Mouse (Mus musculus) forebrain, postnatal 0 days (tissue): Measurements from ENCODE around the gene Slc35f2. TPM values are rescaled to one million over a fixed set of nuclear protein-coding genes. Genes with fewer than 3 reads are reported as not detected.

Experiments used
- ATAC-seq: fragments of 200-750 bp; cut with Nextera tagmentation; 2 replicates; pipeline ENCODE4 v1.8.0; 2017; ENCODE audit warnings: mild to moderate bottlenecking, moderate library complexity
- DNase-seq: peaks from one replicate; pipeline ENCODE4 v3.0.0-alpha.2; 2015
- H3K27ac ChIP-seq: fragments of 300-500 bp; sonication (generic); 2 replicates; pipeline ENCODE4 v1.5.1; 2014; ENCODE audit warnings: low read depth, mild to moderate bottlenecking, antibody characterized with exemption, low read length, moderate library complexity, mixed read lengths
- H3K27me3 ChIP-seq: fragments of 300-500 bp; sonication (generic); 2 replicates; pipeline ENCODE4 v1.6.1; 2014; ENCODE audit warnings: mild to moderate bottlenecking, low read length, mixed read lengths; ENCODE audit not compliant: insufficient read depth
- H3K36me3 ChIP-seq: fragments of 300-500 bp; sonication (generic); 2 replicates; pipeline ENCODE4 v1.6.1; 2014; ENCODE audit warnings: mild to moderate bottlenecking, moderate library complexity; ENCODE audit not compliant: insufficient read depth
- H3K4me1 ChIP-seq: fragments of 300-500 bp; sonication (generic); 2 replicates; pipeline ENCODE4 v1.6.1; 2014; ENCODE audit warnings: antibody characterized with exemption; ENCODE audit not compliant: insufficient read depth
- H3K4me2 ChIP-seq: fragments of 300-500 bp; sonication (generic); 2 replicates; pipeline ENCODE4 v1.6.1; 2014; ENCODE audit warnings: low read depth, mild to moderate bottlenecking, moderate library complexity
- H3K4me3 ChIP-seq: fragments of 300-500 bp; sonication (generic); 2 replicates; pipeline ENCODE4 v1.5.1; 2014; ENCODE audit warnings: low read depth, low read length, mixed read lengths
- H3K9ac ChIP-seq: fragments of 300-500 bp; sonication (generic); 2 replicates; pipeline ENCODE4 v1.6.1; 2014; ENCODE audit warnings: mild to moderate bottlenecking
- H3K9me3 ChIP-seq: fragments of 300-500 bp; sonication (generic); 2 replicates; pipeline ENCODE4 v1.6.1; 2016; ENCODE audit warnings: low read length
- CTCF ChIP-seq: sonication (generic); IDR thresholded peaks from 2 replicates; pipeline ENCODE4 v1.5.1; 2016; ENCODE audit warnings: antibody characterized with exemption, control low read depth, low read depth
- WGBS: fragments of 180-500 bp; shearing (Covaris S2); extraction: QIAGEN DNeasy Blood & Tissue Kit; methylation state at CpG from one replicate; pipeline ENCODE4 v1.1.7; 2014; 5-methylcytosine and 5-hydroxymethylcytosine counted together
- polyA plus RNA-seq: library from polyadenylated mRNA; unstranded; fragments of >200 nt; fragmentation: Nextera tagmentation; extraction: Ambion mirVana; gene quantifications from 2 replicates; pipeline ENCODE4 v1.2.1, GENCODE M21; 2015
- total RNA-seq: library from RNA; depleted of rRNA; stranded (reverse); fragments of >200 nt; gene quantifications from 2 replicates; pipeline ENCODE4 v1.2.3, GENCODE M21; 2014

Slc35f2 gene
- total and polyA plus RNA-seq, 2 experiments from 2014 or later = 19.2 to 19.3 TPM

DNA sequence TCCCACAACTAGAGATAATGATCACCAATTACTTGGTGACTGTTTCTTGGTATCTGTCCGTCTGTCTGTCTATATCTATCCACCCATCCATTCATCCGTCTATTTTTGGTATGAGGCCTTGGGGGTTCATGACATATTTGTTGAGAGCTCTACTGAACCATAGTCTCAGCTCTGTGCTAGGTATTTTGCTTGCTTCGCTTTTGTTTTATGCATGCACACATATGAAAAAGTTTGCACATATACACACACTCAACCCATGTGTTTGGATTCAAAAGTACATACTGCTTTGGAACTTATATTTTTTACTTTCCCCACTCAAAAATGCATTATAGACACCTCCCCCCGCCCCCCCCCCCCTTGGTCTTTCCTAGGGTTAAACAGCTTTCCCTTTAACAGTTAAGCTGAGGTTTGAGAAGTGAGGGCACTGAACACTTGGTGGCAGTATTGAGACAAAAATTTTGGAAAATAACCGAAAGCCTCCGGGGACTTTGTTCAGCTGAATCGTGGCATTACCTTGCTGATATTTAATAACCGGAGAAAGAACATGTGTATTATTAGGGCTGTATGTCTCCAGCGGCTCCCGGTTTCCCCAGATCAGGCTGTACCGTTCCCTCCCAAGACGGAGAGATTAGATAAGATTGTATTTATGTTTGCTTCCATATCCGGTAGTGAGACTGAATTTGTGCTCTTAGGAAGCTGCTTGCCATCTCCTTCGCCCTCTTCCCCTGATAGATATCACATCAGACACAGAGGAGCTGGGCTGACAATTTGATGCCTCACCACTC, 57.9 kb downstream of the Slc35f2 start:
- DNase-seq (peak; percentile 90), ATAC-seq (peak; percentile 87)
- Histone ChIP-seq H3K27ac (peak overlapping the region; percentile 90), H3K4me3 (peak overlapping the region; percentile 39), H3K9ac (peak overlapping the region; percentile 72), H3K9me3 (no peaks in the 10 kb centered on the region), H3K36me3 (no peaks in the 10 kb centered on the region), H3K4me2 (peak overlapping the region; percentile 52), H3K27me3 (no peaks in the 10 kb centered on the region), H3K4me1 (0 out of 2 replicates have a peak, but pooled peaks cover 3% of the 10 kb centered on the region)
- WGBS = 19% methylated on average over 14 of the region's 14 CpGs
- TF ChIP-seq CTCF = peak; percentile 64

DNA sequence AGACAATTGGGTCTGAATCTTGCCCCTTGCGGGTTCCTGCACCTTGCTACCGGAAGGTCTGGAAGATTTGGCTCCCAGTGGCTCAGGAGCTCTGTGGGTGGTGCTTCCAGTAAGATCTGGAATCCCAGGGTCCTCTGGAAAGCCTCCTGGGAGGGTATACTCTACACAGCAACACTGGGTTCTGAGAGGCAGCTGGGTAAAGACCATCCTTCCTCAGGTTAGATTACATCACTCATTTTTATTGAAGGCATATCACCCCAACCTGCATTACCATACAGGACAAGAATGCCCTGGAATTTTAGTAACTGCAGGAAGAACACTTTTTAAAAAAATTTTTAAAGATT, 58.5 kb downstream of the Slc35f2 start:
- no peaks in the 10 kb centered on the region for H3K27me3 ChIP-seq
- DNase-seq (no peak), ATAC-seq (peak; percentile 87)
- H3K27ac ChIP-seq = peak overlapping the region; percentile 90
- peak overlapping the region; percentile 52 for H3K4me2 ChIP-seq
- H3K4me3 ChIP-seq = peak overlapping the region; percentile 39
- no peak for TF ChIP-seq CTCF
- 14% methylated on average over 2 of the region's 2 CpGs for WGBS
- no peaks in the 10 kb centered on the region for H3K9me3 ChIP-seq
- peak overlapping the region; percentile 72 for H3K9ac ChIP-seq
- 0 out of 2 replicates have a peak, but pooled peaks cover 3% of the 10 kb centered on the region for H3K4me1 ChIP-seq
- no peaks in the 10 kb centered on the region for H3K36me3 ChIP-seq

DNA sequence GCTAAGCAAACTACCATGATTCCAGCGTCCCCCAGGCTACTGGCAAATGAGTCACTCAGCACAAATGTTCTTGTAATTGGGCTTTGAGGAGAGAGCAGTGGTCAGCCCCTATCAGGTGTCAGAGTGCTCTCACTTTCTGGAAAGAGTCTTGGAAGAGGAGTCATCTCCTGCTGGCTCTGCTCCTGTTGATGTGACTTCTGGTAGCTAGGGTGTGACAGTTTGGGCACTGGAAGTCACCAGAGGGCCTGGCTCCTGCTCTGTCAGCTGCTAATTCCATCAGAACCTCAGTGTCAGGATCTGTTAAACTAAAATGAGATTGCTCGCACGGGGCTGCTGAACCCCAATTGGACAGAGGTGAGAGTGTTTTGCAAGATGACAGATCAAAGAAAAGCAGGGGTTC, 63.7 kb downstream of the Slc35f2 start:
- H3K36me3 ChIP-seq = no peaks in the 10 kb centered on the region
- H3K27me3 ChIP-seq = no peaks in the 10 kb centered on the region
- TF ChIP-seq CTCF = no peak
- WGBS = 73% methylated on average over 3 of the region's 3 CpGs
- H3K4me3 ChIP-seq = no peak overlapping the region
- H3K4me2 ChIP-seq = no peak overlapping the region
- no peak for DNase-seq
- no peaks in the 10 kb centered on the region for H3K4me1 ChIP-seq
- no peak overlapping the region for H3K27ac ChIP-seq
- no peak overlapping the region for H3K9ac ChIP-seq
- ATAC-seq = no peak
- H3K9me3 ChIP-seq = no peaks in the 10 kb centered on the region

- Histone ChIP-seq H3K9ac (no peak overlapping the region), H3K27ac (no peak overlapping the region), H3K27me3 (no peaks in the 10 kb centered on the region), H3K4me1 (no peaks in the 10 kb centered on the region), H3K4me3 (no peak overlapping the region), H3K36me3 (no peaks in the 10 kb centered on the region), H3K4me2 (no peak overlapping the region), H3K9me3 (no peaks in the 10 kb centered on the region)
- no peak for TF ChIP-seq CTCF
- ATAC-seq (no peak), DNase-seq (no peak)
- 68% methylated on average over 4 of the region's 4 CpGs for WGBS
These were observed 64.6 kb downstream of the Slc35f2 start for GRCm38 (mm10) chr9:53835976-53836375.

- no peaks in the 10 kb centered on the region for H3K4me1 ChIP-seq
- H3K27me3 ChIP-seq = no peaks in the 10 kb centered on the region
- DNase-seq (no peak), ATAC-seq (no peak)
- H3K36me3 ChIP-seq = no peaks in the 10 kb centered on the region
- no peak overlapping the region for H3K27ac ChIP-seq
- no peak for TF ChIP-seq CTCF
- H3K9me3 ChIP-seq = no peaks in the 10 kb centered on the region
- no peak overlapping the region for H3K4me3 ChIP-seq
- H3K9ac ChIP-seq = no peak overlapping the region
- WGBS = 76% methylated on average over 8 of the region's 8 CpGs
- H3K4me2 ChIP-seq = no peak overlapping the region
These were observed 67.5 kb downstream of the Slc35f2 start for GRCm38 (mm10) chr9:53838816-53839215.

GRCm38 (mm10) chr9:53848548-53848947, 77.2 kb downstream of the Slc35f2 start:
- Histone ChIP-seq H3K4me2 (no peak overlapping the region), H3K27me3 (no peaks in the 10 kb centered on the region), H3K36me3 (no peaks in the 10 kb centered on the region), H3K9me3 (no peaks in the 10 kb centered on the region), H3K27ac (peak overlapping the region; percentile 57), H3K9ac (no peak overlapping the region), H3K4me3 (no peak overlapping the region), H3K4me1 (no peaks in the 10 kb centered on the region)
- ATAC-seq (peak; percentile 81), DNase-seq (peak; percentile 71)
- no peak for TF ChIP-seq CTCF
- 33% methylated on average over 8 of the region's 8 CpGs for WGBS

GRCm38 (mm10) chr9:53849864-53850263, 78.5 kb downstream of the Slc35f2 start, which contains the start of gene Sln:
Sln (plus strand) TSS chr9:53850164.
- DNase-seq = no peak
- no peaks in the 10 kb centered on the region for H3K27me3 ChIP-seq
- WGBS = 76% methylated on average over 4 of the region's 4 CpGs
- no peaks in the 10 kb centered on the region for H3K9me3 ChIP-seq
- H3K9ac ChIP-seq = no peak within 1 kb of the TSS
- no peak for TF ChIP-seq CTCF
- H3K4me3 ChIP-seq = no peak within 1 kb of the TSS
- H3K36me3 ChIP-seq = no peaks in the 10 kb centered on the region
- no peak within 1 kb of the TSS for H3K4me2 ChIP-seq
- no peaks in the 10 kb centered on the region for H3K4me1 ChIP-seq
- ATAC-seq = no peak
- peak within 1 kb of the TSS; percentile 57 for H3K27ac ChIP-seq
